11 mouse cellular contexts compared by ENCODE assay signal in genomic region chrX:139583616-139584015, GRCm38 (mm10). TPM values are rescaled to one million over a fixed set of nuclear protein-coding genes. Genes with fewer than 3 reads are reported as not detected.
DNase-seq lines count a peak whose midpoint lies in the region.
"Had no signal": no experiment of that assay in that cellular context is flagged by ENCODE, and none has a peak within 500 bp of the region (broad histone marks: within the 10 kb centered on the region; RNA-seq: fewer than 3 reads in every experiment).

No protein-coding gene starts in this region.

- intact Hi-C loops in heart, postnatal 25 days (cut with DNase I), result no loop called here
- intact Hi-C loops in heart, postnatal 10 days (cut with DNase I), result no loop called here

- peak; percentile 87 for DNase-seq in heart, adult 11 months
- DNase-seq in heart, postnatal 25 days (ENCODE audit: low spot score), result no peak
- peak; percentile 9 for DNase-seq in testis, postnatal 14 days (ENCODE audit: low spot score)
- DNase-seq in testis, postnatal 10 days (ENCODE audit: low spot score), result no peak
- DNase-seq in heart, postnatal 10 days, result peak; percentile 20 to 32
- no peak for DNase-seq in embryo, embryonic 9.5 days (ENCODE audit: extremely low spot score)
- no peak for DNase-seq in adrenal gland, adult (ENCODE audit: inconsistent age in 2 of 2, low spot score in 1 of 2)
- DNase-seq: cerebellum, adult 9-10 months; kidney, postnatal 36 days; right cerebral cortex, adult 18-20 months; thymus, postnatal 36 days had no signal

RNA-seq across cellular contexts. Expression of gene Rnf128, which starts 20.5 kb away (rescaled TPM):
- total RNA-seq in heart, postnatal 25 days (2021), result 10 to 100 TPM; 72.2 to 82.0 TPM
- 10 to 100 TPM; 58.1 to 65.6 TPM for total RNA-seq in heart, postnatal 10 days (2021)

Comparison
In these comparisons a context has a peak if more than half of its experiments do, and no peak if none do; other contexts are left out.
1. DNase-seq: peak in heart, adult 11 months (single experiment), testis, postnatal 14 days (single experiment) and heart, postnatal 10 days (2 of 2); none in heart, postnatal 25 days (single experiment), testis, postnatal 10 days (single experiment), embryo, embryonic 9.5 days (single experiment) and adrenal gland, adult (0 of 2).